Mouse (Mus musculus) adrenal gland, postnatal 0 days (tissue): Measurements from ENCODE around the gene Mlh1. TPM values are rescaled to one million over a fixed set of nuclear protein-coding genes. Genes with fewer than 3 reads are reported as not detected.

Source experiments
- polyA plus RNA-seq: library from polyadenylated mRNA; unstranded; fragments of >200 nt; fragmentation: Nextera tagmentation; extraction: Ambion mirVana; gene quantifications from 2 replicates; pipeline ENCODE4 v1.2.1, GENCODE M21; 2015

The Mlh1 gene
- polyA plus RNA-seq, result 14.2 and 24.3 TPM in 2 replicates

GRCm38 (mm10) chr9:111271434-111272160 is at the start of gene Mlh1, which contains the start of gene Epm2aip1:
Mlh1 (minus strand) TSS chr9:111271791.
Epm2aip1 (plus strand) TSS chr9:111271929.

GRCm38 (mm10) chr9:111311031-111311842 is 39.6 kb upstream of the Mlh1 start, which contains the start of gene Trank1:
Trank1 (plus strand) TSS chr9:111311739.

Other genes with a start within 250 kb of the Mlh1 start
- gene Ccrl2, start 214.3 kb downstream of the Mlh1 start, polyA plus RNA-seq, result 3.7 and 5.8 TPM in 2 replicates
- 29.8 and 36.3 TPM in 2 replicates for gene Lrrfip2, start 154.2 kb downstream of the Mlh1 start, polyA plus RNA-seq
- 12.1 and 13.4 TPM in 2 replicates for gene Epm2aip1, start 138 bp upstream of the Mlh1 start, polyA plus RNA-seq
- gene Trank1, start 39.9 kb upstream of the Mlh1 start, polyA plus RNA-seq, result 4.8 and 10.0 TPM in 2 replicates
- 0.44 and 0.57 TPM in 2 replicates for gene Dclk3, start 167.3 kb upstream of the Mlh1 start, polyA plus RNA-seq